Mouse (Mus musculus) cortical plate, adult 2 months (tissue): ENCODE measurements around the gene Cpz.

ENCODE experiments used
- CTCF ChIP-seq: fragments of 200-500 bp; IDR thresholded peaks from 2 replicates; pipeline ENCODE4 v1.5.1; 2011; ENCODE audit warnings: mild to moderate bottlenecking, control low read depth, low read length; ENCODE audit not compliant: insufficient read depth; ENCODE audit errors: extremely low read depth
- POLR2A ChIP-seq: fragments of 200-500 bp; IDR thresholded peaks from 2 replicates; pipeline ENCODE4 v1.6.1; 2011; ENCODE audit warnings: mild to moderate bottlenecking, low read length, control low read depth; ENCODE audit not compliant: insufficient read depth; ENCODE audit errors: extremely low read depth

GRCm38 (mm10) chr5:35563449-35563848 lies 38.0 kb upstream of the Cpz start:
- TF ChIP-seq CTCF (peak; percentile 77), POLR2A (no peak)
